Comparison of ENCODE assay signal across 9 mouse cellular contexts in the genomic region with DNA sequence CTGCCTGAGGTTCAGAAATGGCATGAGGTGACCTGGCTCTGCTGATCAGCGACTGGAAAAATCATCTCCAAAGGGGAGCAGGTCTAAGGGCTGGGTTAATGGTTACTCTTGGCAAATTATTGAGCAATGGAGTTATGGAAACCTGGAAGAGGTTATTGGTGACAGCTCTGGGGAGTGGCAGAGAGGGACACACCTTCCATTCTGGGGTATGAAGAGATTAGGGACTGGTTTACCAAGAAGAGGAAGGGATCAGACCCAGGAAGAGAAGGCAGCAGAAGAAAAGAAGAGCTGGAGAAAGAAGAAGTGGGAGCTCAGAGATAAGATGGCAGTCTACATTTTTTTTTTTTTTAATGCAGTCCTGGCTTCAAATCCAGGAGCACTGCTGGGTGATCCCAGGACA. TPM values are rescaled to one million over a fixed set of nuclear protein-coding genes. Genes with fewer than 3 reads are reported as not detected.
DNase-seq lines count a peak whose midpoint lies in the region; ATAC-seq lines count a peak whose summit lies in the region.
"Had no signal": no experiment of that assay in that cellular context is flagged by ENCODE, and none has a peak within 500 bp of the region (broad histone marks: within the 10 kb centered on the region; RNA-seq: fewer than 3 reads in every experiment).

No protein-coding gene starts in this region.

- peaks cover 44% of the 10 kb centered on the region for H3K4me1 ChIP-seq in lung, embryonic 16.5 days (replicated peaks; ENCODE audit: control insufficient read depth, insufficient read depth, low read length)
- H3K4me1 ChIP-seq in embryonic facial prominence, embryonic 15.5 days: peaks cover 59% of the 10 kb centered on the region
- peaks cover 57% of the 10 kb centered on the region for H3K4me1 ChIP-seq in kidney, embryonic 16.5 days (ENCODE audit: insufficient read depth, low read length)
- peaks cover 5% of the 10 kb centered on the region; the same call in 1 of the 2 replicates for H3K4me1 ChIP-seq in neural tube, embryonic 14.5 days (ENCODE audit: control insufficient read depth, insufficient read depth, low read length)

- no peaks in the 10 kb centered on the region for H3K27me3 ChIP-seq in lung, embryonic 16.5 days (ENCODE audit: control insufficient read depth, insufficient read depth, low read depth, low read length)
- no peaks in the 10 kb centered on the region for H3K27me3 ChIP-seq in embryonic facial prominence, embryonic 15.5 days
- H3K27me3 ChIP-seq in kidney, embryonic 16.5 days (ENCODE audit: insufficient read depth, low read length): no peaks in the 10 kb centered on the region
- no peaks in the 10 kb centered on the region for H3K27me3 ChIP-seq in neural tube, embryonic 14.5 days (ENCODE audit: control insufficient read depth, insufficient read depth, low read length)

- H3K27ac ChIP-seq in lung, embryonic 16.5 days (ENCODE audit: low read length): peak overlapping the region; percentile 99
- H3K27ac ChIP-seq in embryonic facial prominence, embryonic 15.5 days (replicated peaks): peak overlapping the region; percentile 99
- peak overlapping the region; percentile 99 for H3K27ac ChIP-seq in kidney, embryonic 16.5 days (ENCODE audit: low read length)
- H3K27ac ChIP-seq in neural tube, embryonic 14.5 days (ENCODE audit: low read depth, low read length): peak overlapping the region; percentile 12; the same call in 1 of the 2 replicates

- ATAC-seq in lung, embryonic 16.5 days (ENCODE audit: low read depth): no peak
- ATAC-seq in embryonic facial prominence, embryonic 15.5 days (ENCODE audit: insufficient number of reproducible peaks, low FRiP score, low TSS enrichment, low read depth): no peak
- ATAC-seq in kidney, embryonic 16.5 days (ENCODE audit: low FRiP score, low TSS enrichment): no peak
- ATAC-seq in neural tube, embryonic 14.5 days (ENCODE audit: low read depth): no peak

- H3K4me2 ChIP-seq in lung, embryonic 16.5 days (ENCODE audit: low read depth, low read length): peak overlapping the region; percentile 25
- peak overlapping the region; percentile 24; the same call in 1 of the 2 replicates for H3K4me2 ChIP-seq in embryonic facial prominence, embryonic 15.5 days (replicated peaks)
- H3K4me2 ChIP-seq in kidney, embryonic 16.5 days (replicated peaks; ENCODE audit: low read depth, low read length): peak overlapping the region; percentile 99
- H3K4me2 ChIP-seq in neural tube, embryonic 14.5 days (ENCODE audit: low read depth, low read length): no peak overlapping the region

- H3K4me3 ChIP-seq in lung, embryonic 16.5 days (ENCODE audit: low read length): no peak overlapping the region
- H3K4me3 ChIP-seq in embryonic facial prominence, embryonic 15.5 days (replicated peaks): no peak overlapping the region
- peak overlapping the region; percentile 2; the same call in 1 of the 2 replicates for H3K4me3 ChIP-seq in kidney, embryonic 16.5 days (ENCODE audit: low read length)
- no peak overlapping the region for H3K4me3 ChIP-seq in neural tube, embryonic 14.5 days (ENCODE audit: low read depth, low read length)

- no peak overlapping the region for H3K9ac ChIP-seq in lung, embryonic 16.5 days (ENCODE audit: low read length)
- H3K9ac ChIP-seq in embryonic facial prominence, embryonic 15.5 days: no peak overlapping the region
- peak overlapping the region; percentile 59 for H3K9ac ChIP-seq in kidney, embryonic 16.5 days (replicated peaks; ENCODE audit: low read length)
- H3K9ac ChIP-seq in neural tube, embryonic 14.5 days (replicated peaks; ENCODE audit: low read depth, low read length): no peak overlapping the region

- no peaks in the 10 kb centered on the region for H3K9me3 ChIP-seq in lung, embryonic 16.5 days (ENCODE audit: control insufficient read depth, low read length)
- H3K9me3 ChIP-seq in embryonic facial prominence, embryonic 15.5 days (replicated peaks): no peaks in the 10 kb centered on the region
- no peaks in the 10 kb centered on the region for H3K9me3 ChIP-seq in kidney, embryonic 16.5 days (ENCODE audit: low read length)
- H3K9me3 ChIP-seq in neural tube, embryonic 14.5 days (ENCODE audit: control insufficient read depth, low read length): no peaks in the 10 kb centered on the region

- WGBS in lung, embryonic 16.5 days: 24% methylated on average over 1 of the region's 1 CpGs
- 48% methylated on average over 1 of the region's 1 CpGs for WGBS in embryonic facial prominence, embryonic 15.5 days
- 29% methylated on average over 1 of the region's 1 CpGs for WGBS in kidney, embryonic 16.5 days
- 56% methylated on average over 1 of the region's 1 CpGs for WGBS in neural tube, embryonic 14.5 days

- H3K36me3 ChIP-seq in lung, embryonic 16.5 days (ENCODE audit: control insufficient read depth, insufficient read depth, low read length): peaks cover 1% of the 10 kb centered on the region
- H3K36me3 ChIP-seq in embryonic facial prominence, embryonic 15.5 days: peaks cover 5% of the 10 kb centered on the region
- H3K36me3 ChIP-seq in kidney, embryonic 16.5 days (ENCODE audit: insufficient read depth, low read length): peaks cover 5% of the 10 kb centered on the region
- H3K36me3 ChIP-seq in neural tube, embryonic 14.5 days (ENCODE audit: control insufficient read depth, insufficient read depth, low read length): no peaks in the 10 kb centered on the region

- no peak for DNase-seq in lung, postnatal 10 days
- no peak for DNase-seq in embryo, embryonic 11 days
- DNase-seq in cerebellum, postnatal 25 days: no peak
- no peak for DNase-seq in ovary, adult 18-20 months (ENCODE audit: low spot score)
- DNase-seq: adrenal gland, adult 8-10 months had no signal

RNA-seq across cellular contexts. Expression of gene Msh5, which starts 1.1 kb away (rescaled TPM):
- 4.7 and 4.9 TPM in 2 replicates for polyA plus RNA-seq in lung, embryonic 16.5 days (2015; fragmentation: Nextera tagmentation; extraction: Ambion mirVana)
- 3.6 and 5.4 TPM in 2 replicates for polyA plus RNA-seq in embryonic facial prominence, embryonic 15.5 days (2015; fragmentation: Nextera tagmentation; extraction: Ambion mirVana)
- polyA plus RNA-seq in kidney, embryonic 16.5 days (2015; fragmentation: Nextera tagmentation; extraction: Ambion mirVana): 4.5 and 6.9 TPM in 2 replicates
- polyA plus RNA-seq in neural tube, embryonic 14.5 days (2014; fragmentation: Nextera tagmentation; extraction: Ambion mirVana): 1.9 and 2.2 TPM in 2 replicates

RNA-seq across cellular contexts. Expression of gene Clic1, which starts 2.1 kb away (rescaled TPM):
- polyA plus RNA-seq in lung, embryonic 16.5 days (2015; fragmentation: Nextera tagmentation; extraction: Ambion mirVana): 298 and 322 TPM in 2 replicates
- 324 and 329 TPM in 2 replicates for polyA plus RNA-seq in embryonic facial prominence, embryonic 15.5 days (2015; fragmentation: Nextera tagmentation; extraction: Ambion mirVana)
- 341 and 345 TPM in 2 replicates for polyA plus RNA-seq in kidney, embryonic 16.5 days (2015; fragmentation: Nextera tagmentation; extraction: Ambion mirVana)
- 13.3 and 37.0 TPM in 2 replicates for polyA plus RNA-seq in neural tube, embryonic 14.5 days (2014; fragmentation: Nextera tagmentation; extraction: Ambion mirVana)

RNA-seq across cellular contexts. Expression of gene Ddah2, which starts 11.1 kb away (rescaled TPM):
- polyA plus RNA-seq in lung, embryonic 16.5 days (2015; fragmentation: Nextera tagmentation; extraction: Ambion mirVana): 305 and 309 TPM in 2 replicates
- 319 and 347 TPM in 2 replicates for polyA plus RNA-seq in embryonic facial prominence, embryonic 15.5 days (2015; fragmentation: Nextera tagmentation; extraction: Ambion mirVana)
- 375 and 376 TPM in 2 replicates for polyA plus RNA-seq in kidney, embryonic 16.5 days (2015; fragmentation: Nextera tagmentation; extraction: Ambion mirVana)
- polyA plus RNA-seq in neural tube, embryonic 14.5 days (2014; fragmentation: Nextera tagmentation; extraction: Ambion mirVana): 269 and 303 TPM in 2 replicates

RNA-seq across cellular contexts. Expression of gene Ly6g6c, which starts 17.5 kb away (rescaled TPM):
- polyA plus RNA-seq in lung, embryonic 16.5 days (2015; fragmentation: Nextera tagmentation; extraction: Ambion mirVana): 0.53 and 0.97 TPM in 2 replicates
- 98.5 and 131 TPM in 2 replicates for polyA plus RNA-seq in embryonic facial prominence, embryonic 15.5 days (2015; fragmentation: Nextera tagmentation; extraction: Ambion mirVana)
- polyA plus RNA-seq in kidney, embryonic 16.5 days (2015; fragmentation: Nextera tagmentation; extraction: Ambion mirVana): not detected in 2 replicates
- not detected in 2 replicates for polyA plus RNA-seq in neural tube, embryonic 14.5 days (2014; fragmentation: Nextera tagmentation; extraction: Ambion mirVana)

RNA-seq across cellular contexts. Expression of gene Mpig6b, which starts 18.3 kb away (rescaled TPM):
- 1.1 and 1.2 TPM in 2 replicates for polyA plus RNA-seq in lung, embryonic 16.5 days (2015; fragmentation: Nextera tagmentation; extraction: Ambion mirVana)
- 1.1 and 1.4 TPM in 2 replicates for polyA plus RNA-seq in embryonic facial prominence, embryonic 15.5 days (2015; fragmentation: Nextera tagmentation; extraction: Ambion mirVana)
- 0.49 and 0.52 TPM in 2 replicates for polyA plus RNA-seq in kidney, embryonic 16.5 days (2015; fragmentation: Nextera tagmentation; extraction: Ambion mirVana)
- polyA plus RNA-seq in neural tube, embryonic 14.5 days (2014; fragmentation: Nextera tagmentation; extraction: Ambion mirVana): 0.12 and 0.15 TPM in 2 replicates

Comparison
In these comparisons a context has a peak if more than half of its experiments do, and no peak if none do; other contexts are left out.
1. H3K27ac ChIP-seq: peak in every context shown above with its lines; median percentile 99 in lung, embryonic 16.5 days; 99 in embryonic facial prominence, embryonic 15.5 days; 99 in kidney, embryonic 16.5 days; 12 in neural tube, embryonic 14.5 days.